Mouse (Mus musculus) testis, adult 2 months (tissue): ENCODE measurements around the gene Cxcl12.

Source experiments
- CTCF ChIP-seq: fragments of 200-500 bp; IDR thresholded peaks from 2 replicates; pipeline ENCODE4 v1.5.1; 2012; ENCODE audit warnings: low read depth, mild to moderate bottlenecking, inconsistent platforms, low read length, moderate library complexity; ENCODE audit not compliant: control insufficient read depth, insufficient read depth, insufficient replicate concordance
- POLR2A ChIP-seq: fragments of 200-500 bp; IDR thresholded peaks from 2 replicates; pipeline ENCODE4 v1.6.1; 2012; ENCODE audit warnings: low read depth, mild to moderate bottlenecking, inconsistent platforms, low read length, moderate library complexity; ENCODE audit not compliant: control insufficient read depth

- no peak for TF ChIP-seq CTCF
- TF ChIP-seq POLR2A, result no peak
Observed at GRCm38 (mm10) chr6:117210536-117210935, 42.2 kb downstream of the Cxcl12 start.
